Mouse (Mus musculus) spleen, postnatal 4 days (tissue): Measurements from ENCODE around the gene Mnat1.

Experiments
- DNase-seq, 2 experiments: peaks; one replicate each; pipeline ENCODE4 v3.0.0; 2022; ENCODE audit warnings: low spot score in 2 of 2

Gene Mnat1

GRCm38 (mm10) chr12:73317706-73318686, 194.5 kb downstream of the Mnat1 start:
- no peak for DNase-seq
